Mouse (Mus musculus) limb, embryonic 14.5 days (tissue): ENCODE data around the gene Ggt5. TPM values are rescaled to one million over a fixed set of nuclear protein-coding genes. Genes with fewer than 3 reads are reported as not detected.

Experiments used
- ATAC-seq: fragments of 200-750 bp; cut with Nextera tagmentation; 2 replicates; pipeline ENCODE4 v1.8.0; 2017; ENCODE audit warnings: low read depth, moderate number of reproducible peaks, moderate TSS enrichment; ENCODE audit not compliant: low FRiP score
- DNase-seq: peaks from one replicate; pipeline ENCODE4 v3.0.0-alpha.2; 2015; ENCODE audit warnings: low spot score
- H3K27ac ChIP-seq: fragments of 300-500 bp; sonication (generic); replicated peaks from 2 replicates; pipeline ENCODE4 v1.5.1; 2014; ENCODE audit warnings: low read depth, mild to moderate bottlenecking, low read length, moderate library complexity, mixed read lengths
- H3K27me3 ChIP-seq: fragments of 300-500 bp; sonication (generic); 2 replicates; pipeline ENCODE4 v1.6.1; 2014; ENCODE audit warnings: low read length, mixed read lengths; ENCODE audit not compliant: control insufficient read depth, insufficient read depth
- H3K36me3 ChIP-seq: fragments of 300-500 bp; sonication (generic); 2 replicates; pipeline ENCODE4 v1.6.1; 2014; ENCODE audit warnings: mild to moderate bottlenecking, low read length, moderate library complexity, mixed read lengths; ENCODE audit not compliant: control insufficient read depth, insufficient read depth
- H3K4me1 ChIP-seq: fragments of 300-500 bp; sonication (generic); 2 replicates; pipeline ENCODE4 v1.6.1; 2014; ENCODE audit warnings: antibody characterized with exemption, low read length, mixed read lengths; ENCODE audit not compliant: control insufficient read depth, insufficient read depth
- H3K4me2 ChIP-seq: fragments of 300-500 bp; sonication (generic); replicated peaks from 2 replicates; pipeline ENCODE4 v1.6.1; 2014; ENCODE audit warnings: low read depth, mild to moderate bottlenecking, low read length, moderate library complexity; ENCODE audit not compliant: severe bottlenecking
- H3K4me3 ChIP-seq: fragments of 300-500 bp; sonication (generic); replicated peaks from 2 replicates; pipeline ENCODE4 v1.5.1; 2014; ENCODE audit warnings: low read length
- H3K9ac ChIP-seq: fragments of 300-500 bp; sonication (generic); 2 replicates; pipeline ENCODE4 v1.6.1; 2014; ENCODE audit warnings: mild to moderate bottlenecking, low read depth, low read length, moderate library complexity; ENCODE audit not compliant: severe bottlenecking
- H3K9me3 ChIP-seq: fragments of 300-500 bp; sonication (generic); 2 replicates; pipeline ENCODE4 v1.6.1; 2016; ENCODE audit warnings: low read length; ENCODE audit not compliant: control insufficient read depth
- POLR2A ChIP-seq: fragments of 200-500 bp; IDR thresholded peaks from 2 replicates; pipeline ENCODE4 v1.8.0; 2012; ENCODE audit warnings: inconsistent platforms, mild to moderate bottlenecking, moderate library complexity, borderline replicate concordance; ENCODE audit not compliant: insufficient read depth, insufficient read length; ENCODE audit errors: extremely low read depth
- WGBS: fragments of 180-500 bp; shearing (Covaris S2); extraction: QIAGEN DNeasy Blood & Tissue Kit; methylation state at CpG from one replicate; pipeline ENCODE4 v1.1.7; 2014; 5-methylcytosine and 5-hydroxymethylcytosine counted together
- polyA plus RNA-seq, 2 experiments: library from polyadenylated mRNA; depleted of rRNA in 1 of 2; stranded (reverse) in 1 of 2; unstranded in 1 of 2; fragments of >200 nt; fragmentation: Nextera tagmentation in 1 of 2; extraction: Ambion mirVana in 1 of 2; gene quantifications; 2 replicates each; pipeline versions ENCODE4 v1.2.1 to v1.2.3; 2012 to 2014

The Ggt5 gene
- polyA plus RNA-seq, 2 experiments, result 1.1 to 7.5 TPM

- H3K4me2 ChIP-seq, result no peak overlapping the region
- H3K27ac ChIP-seq, result no peak overlapping the region
- no peak for ATAC-seq
- H3K4me3 ChIP-seq, result no peak overlapping the region
- no peak for DNase-seq
- no peak for TF ChIP-seq POLR2A
- H3K9ac ChIP-seq, result no peak overlapping the region
- H3K27me3 ChIP-seq, result no peaks in the 10 kb centered on the region
- WGBS, result 92% methylated on average over 4 of the region's 4 CpGs
- peaks cover 70% of the 10 kb centered on the region for H3K36me3 ChIP-seq
- H3K9me3 ChIP-seq, result no peaks in the 10 kb centered on the region
- H3K4me1 ChIP-seq, result no peaks in the 10 kb centered on the region
Observed at GRCm38 (mm10) chr10:75649406-75649995, 60.4 kb downstream of the Ggt5 start.

- peaks cover 79% of the 10 kb centered on the region for H3K36me3 ChIP-seq
- no peak overlapping the region for H3K4me2 ChIP-seq
- no peak for ATAC-seq
- TF ChIP-seq POLR2A, result no peak
- H3K4me3 ChIP-seq, result no peak overlapping the region
- H3K9ac ChIP-seq, result no peak overlapping the region
- no peaks in the 10 kb centered on the region for H3K27me3 ChIP-seq
- WGBS, result 87% methylated on average over 6 of the region's 6 CpGs
- no peaks in the 10 kb centered on the region for H3K9me3 ChIP-seq
- H3K27ac ChIP-seq, result no peak overlapping the region
- H3K4me1 ChIP-seq, result no peaks in the 10 kb centered on the region
- DNase-seq, result no peak
Observed at GRCm38 (mm10) chr10:75650306-75650902, 61.3 kb downstream of the Ggt5 start.

- Histone ChIP-seq H3K4me1 (no peaks in the 10 kb centered on the region), H3K4me2 (no peak overlapping the region), H3K4me3 (no peak overlapping the region), H3K27me3 (no peaks in the 10 kb centered on the region), H3K36me3 (peaks cover 85% of the 10 kb centered on the region), H3K27ac (no peak overlapping the region), H3K9me3 (no peaks in the 10 kb centered on the region), H3K9ac (no peak overlapping the region)
- no peak for TF ChIP-seq POLR2A
- no peak for DNase-seq
- ATAC-seq, result no peak
- WGBS, result 94% methylated on average over 16 of the region's 16 CpGs
Observed at GRCm38 (mm10) chr10:75651381-75652068, 62.4 kb downstream of the Ggt5 start.

- DNase-seq (no peak), ATAC-seq (no peak)
- no peaks in the 10 kb centered on the region for H3K4me1 ChIP-seq
- no peak overlapping the region for H3K4me2 ChIP-seq
- peaks cover 92% of the 10 kb centered on the region for H3K36me3 ChIP-seq
- WGBS, result 88% methylated on average over 4 of the region's 4 CpGs
- no peak overlapping the region for H3K9ac ChIP-seq
- no peak overlapping the region for H3K27ac ChIP-seq
- no peak overlapping the region for H3K4me3 ChIP-seq
- no peaks in the 10 kb centered on the region for H3K27me3 ChIP-seq
- H3K9me3 ChIP-seq, result no peaks in the 10 kb centered on the region
- TF ChIP-seq POLR2A, result no peak
Observed at GRCm38 (mm10) chr10:75654053-75654452, 64.9 kb downstream of the Ggt5 start.

- ATAC-seq, result no peak
- WGBS, result 93% methylated on average over 5 of the region's 5 CpGs
Observed at GRCm38 (mm10) chr10:75657165-75657564, 68.0 kb downstream of the Ggt5 start.

More at GRCm38 (mm10) chr10:75657165-75657564, 68.0 kb downstream of the Ggt5 start:
- H3K27me3 ChIP-seq, result no peaks in the 10 kb centered on the region
- no peak overlapping the region for H3K4me3 ChIP-seq
- H3K36me3 ChIP-seq, result peaks cover 73% of the 10 kb centered on the region
- no peak overlapping the region for H3K4me2 ChIP-seq
- no peak overlapping the region for H3K9ac ChIP-seq
- DNase-seq, result no peak
- H3K9me3 ChIP-seq, result no peaks in the 10 kb centered on the region
- H3K4me1 ChIP-seq, result no peaks in the 10 kb centered on the region
- TF ChIP-seq POLR2A, result no peak
- H3K27ac ChIP-seq, result no peak overlapping the region
